20 mouse cellular contexts compared by ENCODE assay signal in genomic region chr11:53140722-53141400, GRCm38 (mm10).
DNase-seq lines count a peak whose midpoint lies in the region; ATAC-seq and TF ChIP-seq lines count a peak whose summit lies in the region.
"Had no signal": no experiment of that assay in that cellular context is flagged by ENCODE, and none has a peak within 500 bp of the region (broad histone marks: within the 10 kb centered on the region; RNA-seq: fewer than 3 reads in every experiment).

No protein-coding gene starts in this region.

- H3K4me1 ChIP-seq in forebrain, embryonic 13.5 days = peaks cover 19% of the 10 kb centered on the region
- no peaks in the 10 kb centered on the region; the same call in 1 of the 2 replicates for H3K4me1 ChIP-seq in forebrain, embryonic 11.5 days (replicated peaks; ENCODE audit: control insufficient read depth, insufficient read depth, low read length)
- peaks cover 33% of the 10 kb centered on the region for H3K4me1 ChIP-seq in thymus, adult 2 months (replicated peaks; ENCODE audit: control insufficient read depth, insufficient read depth, low read length)
- peaks cover 3% of the 10 kb centered on the region for H3K4me1 ChIP-seq in forebrain, embryonic 16.5 days (replicated peaks; ENCODE audit: control insufficient read depth, insufficient read depth, low read length)

- no peaks in the 10 kb centered on the region for H3K9me3 ChIP-seq in forebrain, embryonic 13.5 days (replicated peaks)
- no peaks in the 10 kb centered on the region for H3K9me3 ChIP-seq in forebrain, embryonic 11.5 days (ENCODE audit: control insufficient read depth, low read length)
- no peaks in the 10 kb centered on the region for H3K9me3 ChIP-seq in forebrain, embryonic 16.5 days (ENCODE audit: control insufficient read depth, low read length)
- H3K9me3 ChIP-seq: G1E had no signal

- H3K4me2 ChIP-seq in forebrain, embryonic 13.5 days = no peak overlapping the region
- H3K4me2 ChIP-seq in forebrain, embryonic 11.5 days (ENCODE audit: low read depth, low read length, severe bottlenecking) = no peak overlapping the region
- H3K4me2 ChIP-seq in forebrain, embryonic 16.5 days (ENCODE audit: low read length) = no peak overlapping the region

- H3K27ac ChIP-seq in forebrain, embryonic 13.5 days = no peak overlapping the region
- H3K27ac ChIP-seq in forebrain, embryonic 11.5 days (ENCODE audit: low read depth, low read length) = no peak overlapping the region
- H3K27ac ChIP-seq in thymus, adult 2 months (ENCODE audit: control insufficient read depth, insufficient read depth, low read length) = peak overlapping the region; percentile 40; the same call in 1 of the 2 replicates
- H3K27ac ChIP-seq in forebrain, embryonic 16.5 days (ENCODE audit: low read length) = no peak overlapping the region
- H3K27ac ChIP-seq: gastrocnemius, adult 2 months; heart, adult 2 months had no signal

- 29% methylated on average over 10 of the region's 10 CpGs for WGBS in forebrain, embryonic 13.5 days
- 58% methylated on average over 10 of the region's 10 CpGs for WGBS in forebrain, embryonic 11.5 days
- WGBS in thymus, adult 2 months = 24% methylated on average over 10 of the region's 10 CpGs
- 24% methylated on average over 10 of the region's 10 CpGs for WGBS in forebrain, embryonic 16.5 days

- DNase-seq in forebrain, embryonic 11.5 days (ENCODE audit: low spot score) = no peak
- no peak for DNase-seq in thymus, adult 2 months
- no peak for DNase-seq in thymus, postnatal 14 days
- no peak for DNase-seq in gastrocnemius, adult 8-10 months (ENCODE audit: low spot score in 2 of 2)
- DNase-seq in urinary bladder, adult 2 months (ENCODE audit: low spot score) = no peak
- DNase-seq: B cell, adult 2 months; cerebellum, adult 2 months; embryo, embryonic 11 days; gastrocnemius, adult 2 months; heart, adult 2 months; heart, postnatal 14 days; kidney, postnatal 14 days; liver, postnatal 0 days; lung, postnatal 4 days; right cerebral cortex, adult 18-20 months had no signal

- no peaks in the 10 kb centered on the region for H3K36me3 ChIP-seq in forebrain, embryonic 13.5 days (ENCODE audit: poor library complexity, severe bottlenecking)
- no peaks in the 10 kb centered on the region for H3K36me3 ChIP-seq in forebrain, embryonic 11.5 days (ENCODE audit: control insufficient read depth, insufficient read depth, low read length)
- no peaks in the 10 kb centered on the region for H3K36me3 ChIP-seq in thymus, adult 2 months (ENCODE audit: control insufficient read depth, insufficient read depth, low read length)
- no peaks in the 10 kb centered on the region for H3K36me3 ChIP-seq in forebrain, embryonic 16.5 days (ENCODE audit: control insufficient read depth, insufficient read depth)
- H3K36me3 ChIP-seq: G1E had no signal

- peak; percentile 45; the same call in 1 of the 2 replicates for ATAC-seq in forebrain, embryonic 13.5 days
- no peak for ATAC-seq in forebrain, embryonic 11.5 days (replicated peaks; ENCODE audit: low FRiP score)
- peak; percentile 45; the same call in 1 of the 2 replicates for ATAC-seq in forebrain, embryonic 16.5 days
- ATAC-seq: activated CD4-positive, CD25-positive, alpha-beta regulatory T cell, adult 4 months; liver, postnatal 0 days had no signal

- no peak for TF ChIP-seq CTCF in thymus, adult 2 months (IDR thresholded peaks at IDR 0.05; ENCODE audit: borderline replicate concordance, control insufficient read depth, extremely low read depth, insufficient read depth, low read length, poor library complexity)

- no peak overlapping the region for H3K9ac ChIP-seq in forebrain, embryonic 13.5 days
- H3K9ac ChIP-seq in forebrain, embryonic 11.5 days (ENCODE audit: low read length) = no peak overlapping the region
- no peak overlapping the region for H3K9ac ChIP-seq in forebrain, embryonic 16.5 days (replicated peaks; ENCODE audit: low read depth, low read length)
- H3K9ac ChIP-seq: liver, postnatal 0 days had no signal

- H3K4me3 ChIP-seq in forebrain, embryonic 13.5 days = no peak overlapping the region
- H3K4me3 ChIP-seq in forebrain, embryonic 11.5 days (ENCODE audit: low read depth, low read length) = no peak overlapping the region
- H3K4me3 ChIP-seq in thymus, adult 2 months (ENCODE audit: control insufficient read depth, insufficient read depth, low read length) = no peak overlapping the region
- H3K4me3 ChIP-seq in forebrain, embryonic 16.5 days (replicated peaks; ENCODE audit: low read length) = no peak overlapping the region
- H3K4me3 ChIP-seq: erythroblast, embryonic 14.5 days; gastrocnemius, adult 2 months; heart, adult 2 months had no signal

- H3K27me3 ChIP-seq in forebrain, embryonic 13.5 days = no peaks in the 10 kb centered on the region
- no peaks in the 10 kb centered on the region for H3K27me3 ChIP-seq in forebrain, embryonic 11.5 days (ENCODE audit: control insufficient read depth, insufficient read depth, low read length)
- no peaks in the 10 kb centered on the region for H3K27me3 ChIP-seq in thymus, adult 2 months (ENCODE audit: control insufficient read depth, insufficient read depth, low read length)
- H3K27me3 ChIP-seq in forebrain, embryonic 16.5 days (replicated peaks; ENCODE audit: control insufficient read depth, insufficient read depth, low read length) = no peaks in the 10 kb centered on the region

- no peak for TF ChIP-seq POLR2A in thymus, adult 2 months (IDR thresholded peaks at IDR 0.05; ENCODE audit: control insufficient read depth, extremely low read depth, insufficient read depth, low read length, poor library complexity)
